Mouse (Mus musculus) G1E (cell line): ENCODE results near the gene Daam1.

ENCODE experiments used
- CTCF ChIP-seq: IDR thresholded peaks from 2 replicates; pipeline ENCODE4 v1.5.1; 2012; ENCODE audit warnings: low read depth, low read length, inconsistent platforms, mixed read lengths
- GATA1 ChIP-seq: IDR thresholded peaks from 2 replicates; pipeline ENCODE4 v1.6.1; 2012; ENCODE audit warnings: borderline replicate concordance, low read length, inconsistent platforms, mixed read lengths
- GATA2 ChIP-seq: IDR thresholded peaks from 2 replicates; pipeline ENCODE4 v1.6.1; 2012; ENCODE audit warnings: low read depth, low read length, inconsistent platforms, borderline replicate concordance
- TAL1 ChIP-seq: conservative IDR thresholded peaks from 2 replicates; pipeline ENCODE4 v1.6.1; 2012; ENCODE audit warnings: low read depth, low read length, inconsistent platforms, mixed read lengths

GRCm38 (mm10) chr12:71929876-71930275 lies 99.0 kb downstream of the Daam1 start:
- no peak for TF ChIP-seq CTCF
- no peak for TF ChIP-seq GATA2
- TF ChIP-seq TAL1 = no peak
- no peak for TF ChIP-seq GATA1
